Mouse (Mus musculus) ES-E14 (cell line): Measurements from ENCODE around the gene Smim14.

Experiments used
- CHD2 ChIP-seq: IDR thresholded peaks from 2 replicates; pipeline ENCODE4 v1.6.1; 2014; ENCODE audit warnings: mild to moderate bottlenecking, low read depth, low read length, inconsistent platforms
- HCFC1 ChIP-seq: IDR thresholded peaks from 2 replicates; pipeline ENCODE4 v1.6.1; 2012; ENCODE audit warnings: low read length, inconsistent platforms, borderline replicate concordance; ENCODE audit not compliant: insufficient read depth
- MAFK ChIP-seq: IDR thresholded peaks from 2 replicates; pipeline ENCODE4 v1.6.1; 2014; ENCODE audit warnings: mild to moderate bottlenecking, low read depth, low read length, inconsistent platforms; ENCODE audit not compliant: insufficient read depth
- ZC3H11A ChIP-seq: IDR thresholded peaks from 2 replicates; pipeline ENCODE4 v1.6.1; 2012; ENCODE audit warnings: low read depth, mild to moderate bottlenecking, inconsistent platforms, low read length, borderline replicate concordance
- ZNF384 ChIP-seq: IDR thresholded peaks from 2 replicates; pipeline ENCODE4 v1.6.1; 2012; ENCODE audit warnings: low read depth, low read length, inconsistent platforms

DNA sequence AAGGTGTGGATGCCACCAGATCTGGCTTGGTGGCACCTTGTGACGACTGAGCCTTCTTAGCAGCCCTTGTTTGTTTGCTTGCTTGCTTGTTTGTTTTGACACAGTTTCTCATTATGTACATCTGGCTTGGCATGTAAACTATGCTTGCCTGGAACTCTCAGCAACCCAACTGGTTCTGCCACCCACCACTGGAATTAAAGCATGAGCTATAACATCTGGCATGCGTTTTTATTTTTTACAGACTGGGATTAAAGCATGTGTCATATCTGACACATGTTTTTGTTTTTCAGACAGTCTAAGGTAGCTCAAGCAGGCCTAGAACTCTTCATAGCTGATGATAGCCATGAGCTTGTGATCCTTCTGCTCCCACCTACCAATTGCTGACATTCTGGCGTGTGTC is 41.6 kb upstream of the Smim14 start:
- TF ChIP-seq CHD2 (no peak), ZNF384 (no peak), MAFK (no peak), ZC3H11A (no peak), HCFC1 (no peak)
